ENCODE assay signal across 9 mouse cellular contexts in the genomic region with DNA sequence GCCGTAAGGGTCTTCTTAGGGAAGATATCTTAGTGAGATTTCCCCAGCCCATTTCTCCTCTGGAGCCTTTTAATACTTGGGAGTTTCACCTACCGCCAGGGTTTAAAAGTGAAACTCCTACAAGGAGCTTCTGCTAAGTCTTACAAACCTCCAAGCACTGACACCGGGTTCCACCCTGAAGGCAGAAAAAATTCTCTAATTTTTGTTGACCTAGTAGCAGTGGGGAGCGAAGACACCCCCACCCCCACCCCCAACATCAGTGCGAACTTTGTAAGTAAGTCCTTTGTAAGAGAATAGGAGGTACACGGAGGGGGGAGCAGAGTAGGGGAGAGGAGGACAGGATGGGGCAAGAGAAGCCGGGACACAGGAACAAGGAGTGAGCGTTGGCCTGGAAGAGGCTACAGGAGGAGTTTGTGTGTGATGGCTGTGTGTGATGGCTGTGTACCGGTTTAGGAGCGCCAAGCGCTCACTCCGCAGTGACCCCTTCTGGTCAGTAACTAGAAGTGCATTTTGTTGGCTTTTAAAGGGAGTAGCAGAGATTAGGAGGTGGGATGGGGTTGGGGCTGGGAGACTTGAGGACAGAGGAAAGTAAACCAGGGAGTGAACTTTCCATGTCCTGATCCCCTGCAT. TPM values are rescaled to one million over a fixed set of nuclear protein-coding genes. Genes with fewer than 3 reads are reported as not detected.
A peak's percentile ranks its signal among the peaks of the same experiment; 100 is the strongest.
DNase-seq lines count a peak whose midpoint lies in the region; ATAC-seq and TF ChIP-seq lines count a peak whose summit lies in the region.
"Had no signal": no experiment of that assay in that cellular context is flagged by ENCODE, and none has a peak within 500 bp of the region (broad histone marks: within the 10 kb centered on the region; RNA-seq: fewer than 3 reads in every experiment).

No protein-coding gene starts in this region.

- no peak for TF ChIP-seq POLR2A in small intestine, adult 2 months (IDR thresholded peaks at IDR 0.05; ENCODE audit: low read depth, low read length)

- H3K4me3 ChIP-seq in small intestine, adult 2 months (ENCODE audit: low read depth, low read length): no peak overlapping the region
- H3K4me3 ChIP-seq: liver, embryonic 15.5 days had no signal

- no peaks in the 10 kb centered on the region for H3K4me1 ChIP-seq in small intestine, adult 2 months (ENCODE audit: control insufficient read depth, insufficient read depth, insufficient read length, low read length)
- H3K4me1 ChIP-seq: liver, embryonic 15.5 days had no signal

- no peaks in the 10 kb centered on the region for H3K36me3 ChIP-seq in small intestine, adult 2 months (ENCODE audit: control insufficient read depth, insufficient read depth, low read length)
- H3K36me3 ChIP-seq: liver, embryonic 15.5 days had no signal

- WGBS in small intestine, adult 2 months: 9% methylated on average over 12 of the region's 12 CpGs

- intact Hi-C loops in gastrocnemius, postnatal 36 days (cut with DNase I): no loop called here

- peak; percentile 65 for ATAC-seq in megakaryocyte progenitor cell, adult 5-6 weeks (replicated peaks; ENCODE audit: poor library complexity)

- DNase-seq in kidney, postnatal 4 days: peak; percentile 18 to 30
- no peak for DNase-seq in kidney, adult 18-20 months
- peak; percentile 92 for DNase-seq in ZHBTc4 (ENCODE audit: low read depth, low spot score)
- DNase-seq in embryo, embryonic 10.5 days (ENCODE audit: low spot score): peak; percentile 87
- peak; percentile 11 for DNase-seq in heart, postnatal 4 days
- no peak for DNase-seq in gastrocnemius, postnatal 36 days

- H3K27ac ChIP-seq in small intestine, adult 2 months (ENCODE audit: insufficient read depth, low read depth, low read length): no peak overlapping the region
- H3K27ac ChIP-seq: liver, embryonic 15.5 days had no signal

- H3K27me3 ChIP-seq in small intestine, adult 2 months (ENCODE audit: control insufficient read depth, insufficient read depth, low read length): 0 out of 2 replicates have a peak, but pooled peaks cover 8% of the 10 kb centered on the region

- TF ChIP-seq CTCF in small intestine, adult 2 months (IDR thresholded peaks at IDR 0.05; ENCODE audit: extremely low read depth, insufficient read length, insufficient replicate concordance, low read depth, low read length): peak; percentile 32; the same call in 1 of the 2 replicates

RNA-seq across cellular contexts. Expression of a gene that starts 1.3 kb away (rescaled TPM):
- 1 to 10 TPM; 1.8 to 3.5 TPM for total RNA-seq in heart, postnatal 4 days (2021)
- not detected in 2 replicates for total RNA-seq in megakaryocyte progenitor cell, adult 5-6 weeks (2015)
- total RNA-seq in megakaryocyte progenitor cell, adult 5-6 weeks (2017): not detected in 2 replicates
- polyA plus RNA-seq in small intestine, adult 2 months (2012; rRNA removed): 0.05 and 0.06 TPM in 2 replicates
- under 1 TPM; 0.10 to 0.18 TPM for total RNA-seq in gastrocnemius, postnatal 36 days (2021)

Comparison
In these comparisons a context has a peak if more than half of its experiments do, and no peak if none do; other contexts are left out.
1. DNase-seq: peak in kidney, postnatal 4 days (2 of 2), ZHBTc4 (single experiment), embryo, embryonic 10.5 days (single experiment) and heart, postnatal 4 days (single experiment); none in kidney, adult 18-20 months (single experiment) and gastrocnemius, postnatal 36 days (0 of 2).